Mouse (Mus musculus): ENCODE results near the gene Metrn.

Gene Metrn

GRCm38 (mm10) chr17:25796951-25797369, at the start of gene Metrn:
TSS of gene Metrn (minus strand) at chr17:25797136.
- in situ Hi-C loops (cut with MboI; ENCODE audit: unreplicated experiment in 2 of 2): no loop called here

DNA sequence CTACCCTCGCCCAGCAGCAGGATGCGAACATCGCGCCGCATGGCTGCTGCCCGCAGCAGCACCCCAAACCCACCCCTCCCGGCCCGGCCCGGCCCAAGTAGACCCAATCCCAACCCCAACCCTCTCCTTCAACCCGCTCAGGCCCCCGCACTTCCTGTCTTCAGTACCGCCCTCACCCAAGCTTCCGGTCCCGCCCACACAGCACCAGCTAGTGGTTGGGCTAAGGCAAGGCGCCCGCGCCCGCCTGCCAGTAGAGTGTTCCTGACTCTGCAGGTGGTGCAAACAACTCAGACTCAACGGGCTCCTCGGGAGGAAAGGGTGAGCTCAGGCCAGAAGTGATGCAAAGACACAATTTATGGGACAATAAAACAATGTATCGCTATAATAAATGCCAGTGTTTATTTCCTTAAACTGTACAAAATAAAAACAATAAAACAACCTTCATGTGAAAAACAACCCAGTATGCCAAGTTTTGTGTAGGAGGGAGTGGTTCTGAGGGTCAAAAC, 47.5 kb upstream of the Metrn start, which contains the start of gene Rhot2:
Rhot2 (minus strand) TSS at position 456 of the 506 bp plus-strand sequence.
- in situ Hi-C loops (cut with MboI; ENCODE audit: unreplicated experiment in 2 of 2): no loop called here

GRCm38 (mm10) chr17:25843636-25844395, 46.9 kb upstream of the Metrn start:
- in situ Hi-C loops (cut with MboI; ENCODE audit: unreplicated experiment in 2 of 2): no loop called here

DNA sequence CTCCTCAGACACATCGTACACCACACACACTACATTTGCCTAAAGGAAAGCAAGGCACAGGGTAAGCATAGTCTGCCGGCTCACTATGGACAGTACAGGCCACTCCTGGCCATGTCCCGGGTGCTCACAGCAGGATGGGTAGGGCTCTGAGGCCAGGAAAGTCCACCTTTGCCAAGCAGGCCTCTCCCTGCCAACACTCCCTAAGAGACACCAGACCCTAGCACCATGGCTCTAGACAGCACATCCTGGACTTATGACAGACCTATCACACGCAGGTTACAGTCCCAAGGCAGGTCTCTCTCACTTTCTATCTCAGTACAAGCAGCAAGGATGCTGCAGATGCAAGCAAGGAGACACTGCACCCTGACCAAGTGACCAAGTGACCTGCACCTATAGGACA, 46.2 kb upstream of the Metrn start:
- in situ Hi-C loops (cut with MboI; ENCODE audit: unreplicated experiment in 2 of 2): no loop called here

GRCm38 (mm10) chr17:25842509-25842908, 45.6 kb upstream of the Metrn start:
- in situ Hi-C loops (cut with MboI; ENCODE audit: unreplicated experiment in 2 of 2): no loop called here

GRCm38 (mm10) chr17:25841117-25841880, 44.4 kb upstream of the Metrn start, which contains the start of gene Gm20683:
TSS of gene Gm20683 (minus strand) at chr17:25841763.
- in situ Hi-C loops (cut with MboI; ENCODE audit: unreplicated experiment in 2 of 2): no loop called here

- in situ Hi-C loops (cut with MboI; ENCODE audit: unreplicated experiment in 2 of 2): no loop called here
These were observed 43.6 kb upstream of the Metrn start for GRCm38 (mm10) chr17:25840519-25840918.

- in situ Hi-C loops (cut with MboI; ENCODE audit: unreplicated experiment in 2 of 2): loop anchor here in 1 of 2 experiments (5.0 kb wide), 1 partner anchor 33 kb away; no protein-coding TSS in a partner anchor
These were observed 42.7 kb upstream of the Metrn start for GRCm38 (mm10) chr17:25839455-25840235.

- in situ Hi-C loops (cut with MboI; ENCODE audit: unreplicated experiment in 2 of 2): loop anchor here in 1 of 2 experiments (5.0 kb wide), 1 partner anchor 33 kb away; no protein-coding TSS in a partner anchor
These were observed 42.0 kb upstream of the Metrn start for GRCm38 (mm10) chr17:25838904-25839303.

DNA sequence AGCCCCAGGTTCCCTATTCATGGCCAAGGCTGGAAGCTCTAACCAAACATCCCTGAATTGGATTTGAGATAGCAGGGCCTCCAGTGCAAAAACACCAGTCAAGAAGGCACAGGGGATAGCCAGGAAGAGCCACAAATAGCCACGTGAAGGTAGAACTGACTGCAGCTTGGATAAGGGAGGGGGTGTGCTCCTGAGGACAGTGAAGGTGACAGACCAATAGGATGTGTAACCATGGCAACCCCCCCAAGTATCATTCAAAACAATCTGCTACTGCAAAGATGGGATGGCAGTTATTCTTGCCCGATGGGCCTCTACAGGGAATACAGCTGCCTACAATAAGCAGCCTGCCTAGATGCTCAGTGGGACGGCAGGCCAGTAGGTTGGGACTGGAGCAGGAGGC, 40.6 kb upstream of the Metrn start:
- in situ Hi-C loops (cut with MboI; ENCODE audit: unreplicated experiment in 2 of 2): loop anchor here in 1 of 2 experiments (5.0 kb wide), 1 partner anchor 35 kb away; no protein-coding TSS in a partner anchor

- in situ Hi-C loops (cut with MboI; ENCODE audit: unreplicated experiment in 2 of 2): loop anchor here in 1 of 2 experiments (5.0 kb wide), 1 partner anchor 35 kb away; no protein-coding TSS in a partner anchor
These were observed 40.1 kb upstream of the Metrn start, which contains the start of gene Rhbdl1 for GRCm38 (mm10) chr17:25837076-25837410. TSS of gene Rhbdl1 (minus strand) at chr17:25837295.

DNA sequence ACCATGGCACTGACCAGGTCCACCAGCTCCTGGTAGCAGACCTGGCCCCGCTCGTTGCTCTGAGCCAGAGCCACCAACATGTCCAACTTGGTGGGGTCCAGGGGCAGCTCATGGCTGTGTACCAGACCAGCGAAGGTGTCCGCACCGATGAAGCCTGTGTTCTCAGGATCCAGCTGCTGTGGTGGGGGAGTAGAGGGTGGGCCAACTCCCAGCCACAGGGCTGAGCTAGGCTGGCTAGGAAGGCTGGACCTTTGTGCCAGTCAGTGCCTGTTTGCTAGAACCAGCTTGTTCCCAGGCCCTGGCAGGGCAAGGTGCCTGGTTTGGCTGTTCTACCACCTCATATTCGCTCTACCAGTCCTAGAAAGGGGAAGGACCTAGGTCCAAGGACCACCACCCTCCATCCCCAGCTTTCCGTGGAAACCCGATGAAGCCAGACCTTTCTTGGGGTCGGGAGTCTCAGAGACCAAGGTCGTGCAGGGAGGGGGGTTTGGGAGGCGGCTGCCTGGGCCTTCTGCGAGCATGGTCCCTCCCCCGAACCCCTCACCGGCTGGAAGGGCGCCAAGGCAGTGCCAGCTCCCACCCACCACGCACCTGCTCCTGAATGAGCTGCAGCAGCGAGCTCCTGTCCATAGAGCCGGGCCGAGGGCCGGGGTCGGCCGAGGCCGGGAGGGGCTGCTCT, 39.6 kb upstream of the Metrn start:
- in situ Hi-C loops (cut with MboI; ENCODE audit: unreplicated experiment in 2 of 2): loop anchor here in 1 of 2 experiments (5.0 kb wide), 1 partner anchor 36 kb away; no protein-coding TSS in a partner anchor

DNA sequence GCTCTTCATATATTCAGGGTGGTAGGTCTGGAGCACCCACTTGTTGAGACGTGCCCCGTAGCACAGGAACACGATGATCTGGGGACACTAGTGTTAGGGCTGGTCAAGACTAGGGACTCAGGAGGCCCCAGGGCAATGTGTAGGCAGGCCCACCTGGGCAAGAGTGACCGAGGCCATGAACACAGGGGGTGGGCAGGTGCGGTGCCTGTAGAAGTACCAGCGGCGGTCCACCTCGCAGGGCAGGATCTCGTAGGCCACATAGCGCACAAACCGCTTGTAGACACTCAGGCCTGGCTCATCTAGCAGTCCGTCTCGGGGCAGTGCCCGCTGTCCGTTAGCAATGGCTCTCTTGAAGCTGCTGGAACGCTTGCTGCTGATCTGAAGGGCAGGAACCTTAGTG, 38.9 kb upstream of the Metrn start:
- in situ Hi-C loops (cut with MboI; ENCODE audit: unreplicated experiment in 2 of 2): loop anchor here in 1 of 2 experiments (5.0 kb wide), 1 partner anchor 36 kb away; no protein-coding TSS in a partner anchor

GRCm38 (mm10) chr17:25835301-25835700, 38.4 kb upstream of the Metrn start:
- in situ Hi-C loops (cut with MboI; ENCODE audit: unreplicated experiment in 2 of 2): loop anchor here in 1 of 2 experiments (5.0 kb wide), 1 partner anchor 37 kb away; no protein-coding TSS in a partner anchor

DNA sequence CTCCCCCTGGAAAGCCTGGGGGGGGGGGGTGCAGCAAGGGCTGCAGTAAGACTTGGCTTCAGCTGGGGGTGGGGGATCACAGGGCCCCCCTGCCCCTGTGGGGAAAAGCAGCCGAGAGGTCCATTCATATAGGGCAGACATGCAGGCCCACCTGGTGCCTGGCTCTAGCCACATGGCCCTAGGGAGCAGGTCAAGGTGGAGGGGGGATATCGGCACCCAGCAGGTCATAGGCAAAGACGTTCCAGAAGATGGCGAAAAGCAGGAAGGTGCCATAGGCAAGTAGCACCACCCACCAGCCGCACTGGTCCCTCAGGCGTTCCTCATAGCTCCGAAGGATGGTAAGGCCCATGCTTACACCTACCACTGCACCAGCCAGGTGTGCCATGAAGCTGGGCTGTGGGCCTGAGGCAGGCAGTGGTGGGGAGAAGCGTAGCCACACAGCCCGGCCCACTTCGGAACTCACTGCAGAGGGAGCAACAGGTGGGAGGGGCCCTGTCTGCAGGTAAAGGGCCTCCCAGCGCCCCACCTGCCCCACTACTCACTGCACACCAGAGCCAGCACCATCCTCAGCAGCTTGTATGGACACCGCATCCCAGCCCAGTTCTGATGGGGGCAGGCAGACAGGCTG, 37.8 kb upstream of the Metrn start:
- in situ Hi-C loops (cut with MboI; ENCODE audit: unreplicated experiment in 2 of 2): loop anchor here in 1 of 2 experiments (5.0 kb wide), 1 partner anchor 38 kb away; no protein-coding TSS in a partner anchor

- in situ Hi-C loops (cut with MboI; ENCODE audit: unreplicated experiment in 2 of 2): no loop called here
These were observed 37.1 kb upstream of the Metrn start for GRCm38 (mm10) chr17:25833961-25834594.

GRCm38 (mm10) chr17:25833291-25833663, 36.3 kb upstream of the Metrn start, which contains the start of gene Stub1:
TSS of gene Stub1 (minus strand) at chr17:25833404.
- in situ Hi-C loops (cut with MboI; ENCODE audit: unreplicated experiment in 2 of 2): no loop called here

Data from v-Abl transformed pro-B cells (cell line).